Mouse (Mus musculus) layer of hippocampus, adult 6 months (tissue): Measurements from ENCODE around the gene Gabarapl2. TPM values are rescaled to one million over a fixed set of nuclear protein-coding genes. Genes with fewer than 3 reads are reported as not detected.

ENCODE experiments used
- long read RNA-seq, 2 experiments: library from polyadenylated mRNA; unstranded; transcript quantifications; one replicate each; pipeline ENCODE4 v2.0.0; 2019 to 2020
- polyA plus RNA-seq: library from polyadenylated mRNA; unstranded; fragments of <200 nt; fragmentation: Nextera tagmentation; gene quantifications from 2 replicates; pipeline ENCODE4 v1.2.3, GENCODE M21; 2021

Gene Gabarapl2
- 523 and 551 TPM in 2 replicates for polyA plus RNA-seq
- long read RNA-seq, experiment 1, transcript Gabarapl2-201 (4 exons, 1,677 nt): major isoform, 561 of 586 reads
- long read RNA-seq, experiment 1, partial matches to known transcripts: 15 of 586 reads
- long read RNA-seq, experiment 1, other reads (novel, unspliced or antisense): 8 of 586 reads
- long read RNA-seq, experiment 2, transcript Gabarapl2-201 (4 exons, 1,677 nt): major isoform, 490 of 500 reads
- long read RNA-seq, experiment 2, partial matches to known transcripts: 6 of 500 reads
- long read RNA-seq, experiment 2, other reads (novel, unspliced or antisense): 4 of 500 reads

GRCm38 (mm10) chr8:111940171-111941100, at the start of gene Gabarapl2:
Gabarapl2 (plus strand) TSS chr8:111940703.

DNA sequence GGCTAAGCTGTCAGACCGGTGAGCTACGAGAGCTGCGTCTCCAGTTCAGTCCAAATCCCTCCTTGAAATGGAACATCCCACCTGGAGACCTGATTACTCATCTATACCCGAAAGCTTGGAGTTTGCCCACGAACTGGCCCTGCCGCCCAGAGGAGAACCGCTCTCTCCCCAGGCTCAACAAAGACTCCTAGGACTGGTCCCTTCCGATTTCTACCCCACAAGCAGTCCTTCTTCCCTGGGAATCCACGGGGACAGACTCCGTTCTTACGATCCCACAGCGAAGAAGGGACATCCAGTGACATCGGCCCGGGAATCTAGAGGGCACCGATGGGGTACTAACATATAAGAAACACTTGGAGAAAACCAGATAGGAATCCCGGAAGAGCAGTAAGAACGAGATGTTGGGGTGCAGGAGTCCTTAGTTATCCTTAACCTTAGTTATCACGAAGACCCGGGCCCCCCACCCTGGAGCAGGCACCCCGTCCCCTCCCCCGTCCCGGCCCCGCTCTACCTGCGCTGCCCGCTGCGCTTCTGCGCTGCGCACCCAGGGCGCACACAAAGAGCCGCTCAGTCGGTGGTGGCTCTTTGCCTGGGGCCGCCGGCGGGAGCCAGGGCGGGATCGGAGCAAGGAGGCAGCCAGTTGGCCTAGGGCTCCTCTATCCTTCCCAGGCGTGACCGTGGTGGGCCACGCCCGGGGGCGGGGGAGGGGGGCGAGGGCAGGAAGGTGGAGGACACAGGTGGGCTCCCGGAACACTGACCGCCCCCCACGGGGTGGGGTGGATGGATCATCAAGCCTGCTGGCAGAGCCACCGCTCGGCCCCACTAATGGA, 30.7 kb upstream of the Gabarapl2 start, which contains the start of gene Chst5:
Gene Chst5 (minus strand): TSS at position 827 of the 830 bp plus-strand sequence.

DNA sequence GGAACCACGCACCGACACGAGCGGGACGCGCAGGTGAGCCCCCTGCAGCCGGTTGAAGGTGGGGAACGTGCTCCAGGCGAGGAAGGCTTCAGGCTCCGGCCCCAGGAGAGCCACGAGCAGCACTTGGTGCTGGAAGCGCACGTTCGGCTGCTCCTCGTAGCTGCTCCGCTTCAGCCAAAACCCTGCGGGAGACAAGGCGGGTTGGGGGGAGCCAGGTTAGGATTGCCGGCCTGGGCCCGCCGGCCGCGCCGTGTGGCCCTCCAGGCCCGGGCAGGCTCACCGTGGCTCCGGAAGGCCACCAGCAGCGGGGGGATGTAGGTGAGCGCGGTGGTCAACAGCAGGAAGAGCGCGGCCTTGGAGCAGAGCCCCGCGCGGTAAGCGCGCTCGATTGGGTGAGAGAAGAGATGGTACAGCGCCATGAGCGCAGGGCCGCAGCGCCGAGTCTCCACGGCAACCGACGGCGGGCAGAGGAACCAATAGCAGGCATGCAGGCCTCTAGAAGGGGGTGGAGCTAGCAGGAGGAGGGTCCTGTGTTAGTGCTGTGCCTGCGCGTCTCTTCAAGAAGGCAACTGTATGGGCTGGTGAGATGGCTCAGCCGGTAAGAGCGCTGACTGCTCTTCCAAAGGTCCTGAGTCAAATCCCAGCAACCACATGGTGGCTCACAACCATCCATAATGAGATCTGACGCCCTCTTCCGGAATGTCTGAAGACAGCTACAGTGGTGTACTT, 7.0 kb upstream of the Gabarapl2 start, which contains the start of gene Tmem231:
Gene Tmem231 (minus strand): TSS at position 534 of the 729 bp plus-strand sequence.

DNA sequence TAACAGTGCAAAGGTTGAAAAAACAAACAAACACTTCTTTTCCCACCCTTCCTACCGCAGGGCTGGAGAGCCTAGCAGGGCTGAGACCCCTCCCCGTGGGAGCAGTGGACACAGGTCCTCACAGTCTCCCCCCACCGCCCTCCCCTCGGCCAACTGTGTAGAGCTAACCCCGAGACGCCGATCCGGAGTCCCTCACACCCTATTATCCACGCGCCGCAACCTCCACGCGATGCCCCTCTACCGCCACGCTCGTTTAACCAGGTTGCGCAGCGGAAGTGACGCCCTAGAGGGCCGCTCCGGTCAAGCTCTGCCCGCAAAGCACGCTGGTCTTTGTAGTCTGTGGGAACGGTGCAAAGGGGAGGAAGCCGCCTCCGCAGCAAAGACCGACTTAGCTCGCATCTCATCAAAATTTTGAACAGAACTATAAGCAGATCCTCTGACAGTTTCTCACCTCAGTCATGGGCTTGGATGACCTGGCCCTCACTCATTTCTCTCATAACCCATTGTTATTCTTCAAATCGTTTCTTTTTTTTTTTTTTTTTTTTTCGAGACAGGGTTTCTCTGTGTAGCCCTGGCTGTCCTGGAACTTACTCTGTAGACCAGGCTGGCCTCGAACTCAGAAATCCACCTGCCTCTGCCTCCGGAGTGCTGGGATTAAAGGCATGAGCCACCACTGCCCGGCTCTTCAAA, 51.7 kb downstream of the Gabarapl2 start, which contains the start of gene Adat1:
Gene Adat1 (minus strand): TSS at position 290 of the 690 bp plus-strand sequence.

Other genes starting within 250 kb of the Gabarapl2 start
- gene Ctrb1, start 249.7 kb upstream of the Gabarapl2 start, polyA plus RNA-seq: not detected in 2 replicates
- gene Bcar1, start 196.9 kb upstream of the Gabarapl2 start, polyA plus RNA-seq: 22.4 and 23.7 TPM in 2 replicates
- 155 TPM in 2 replicates for gene Cfdp1, start 86.4 kb upstream of the Gabarapl2 start, polyA plus RNA-seq
- gene Tmem170, start 64.0 kb upstream of the Gabarapl2 start, polyA plus RNA-seq: 3.5 and 7.6 TPM in 2 replicates
- gene Chst5, start 30.3 kb upstream of the Gabarapl2 start, polyA plus RNA-seq: 1.8 TPM in 2 replicates
- gene Tmem231, start 6.8 kb upstream of the Gabarapl2 start, polyA plus RNA-seq: 8.5 and 12.0 TPM in 2 replicates
- 1.2 TPM in 2 replicates for gene Adat1, start 51.6 kb downstream of the Gabarapl2 start, polyA plus RNA-seq
- gene Kars, start 70.6 kb downstream of the Gabarapl2 start, polyA plus RNA-seq: 52.3 and 68.0 TPM in 2 replicates
- 44.2 and 46.3 TPM in 2 replicates for gene Terf2ip, start 70.7 kb downstream of the Gabarapl2 start, polyA plus RNA-seq
- gene Gm6793, start 74.3 kb downstream of the Gabarapl2 start, polyA plus RNA-seq: not detected in 2 replicates